Mouse (Mus musculus) heart, embryonic 12.5 days (tissue): ENCODE data around the gene Ifitm7. TPM values are rescaled to one million over a fixed set of nuclear protein-coding genes. Genes with fewer than 3 reads are reported as not detected.

ENCODE experiments used
- ATAC-seq: fragments of 200-750 bp; cut with Nextera tagmentation; 2 replicates; pipeline ENCODE4 v1.8.0; 2017; ENCODE audit warnings: moderate TSS enrichment, moderate library complexity; ENCODE audit not compliant: insufficient number of reproducible peaks, low FRiP score
- H3K27ac ChIP-seq: fragments of 300-500 bp; sonication (generic); 2 replicates; pipeline ENCODE4 v1.5.1; 2016; ENCODE audit warnings: mild to moderate bottlenecking, moderate library complexity; ENCODE audit not compliant: poor library complexity, severe bottlenecking
- H3K27me3 ChIP-seq: fragments of 300-500 bp; sonication (generic); replicated peaks from 2 replicates; pipeline ENCODE4 v1.6.1; 2016; ENCODE audit warnings: mild to moderate bottlenecking, moderate library complexity
- H3K36me3 ChIP-seq: fragments of 300-500 bp; sonication (generic); 2 replicates; pipeline ENCODE4 v1.6.1; 2016; ENCODE audit warnings: mild to moderate bottlenecking, moderate library complexity
- H3K4me1 ChIP-seq: fragments of 300-500 bp; sonication (generic); replicated peaks from 2 replicates; pipeline ENCODE4 v1.6.1; 2016; ENCODE audit warnings: mild to moderate bottlenecking
- H3K4me2 ChIP-seq: fragments of 300-500 bp; sonication (generic); 2 replicates; pipeline ENCODE4 v1.6.1; 2016; ENCODE audit warnings: mild to moderate bottlenecking, moderate library complexity
- H3K4me3 ChIP-seq: fragments of 300-500 bp; sonication (generic); 2 replicates; pipeline ENCODE4 v1.5.1; 2016; ENCODE audit warnings: mild to moderate bottlenecking
- H3K9ac ChIP-seq: fragments of 300-500 bp; sonication (generic); 2 replicates; pipeline ENCODE4 v1.6.1; 2016; ENCODE audit warnings: mild to moderate bottlenecking, moderate library complexity
- H3K9me3 ChIP-seq: fragments of 300-500 bp; sonication (generic); replicated peaks from 2 replicates; pipeline ENCODE4 v1.6.1; 2016; ENCODE audit warnings: mild to moderate bottlenecking, moderate library complexity
- WGBS: fragments of 180-500 bp; shearing (Covaris S2); methylation state at CpG from one replicate; pipeline ENCODE4 v1.1.7; 2016; 5-methylcytosine and 5-hydroxymethylcytosine counted together
- polyA plus RNA-seq: library from polyadenylated mRNA; unstranded; fragments of >200 nt; fragmentation: Nextera tagmentation; extraction: Ambion mirVana; gene quantifications from 2 replicates; pipeline ENCODE4 v1.2.1, GENCODE M21; 2016

Gene Ifitm7
- polyA plus RNA-seq, 1 experiment from 2014 or later, result 0.34 TPM

GRCm38 (mm10) chr16:13940139-13940846 lies 46.4 kb downstream of the Ifitm7 start:
- H3K4me1 ChIP-seq, result 0 out of 2 replicates have a peak, but pooled peaks cover 5% of the 10 kb centered on the region
- 5% methylated on average over 28 of the region's 28 CpGs for WGBS
- peak overlapping the region; percentile 79 for H3K4me3 ChIP-seq
- 0 out of 2 replicates have a peak, but pooled peaks cover 4% of the 10 kb centered on the region for H3K9me3 ChIP-seq
- peak overlapping the region; percentile 100 for H3K4me2 ChIP-seq
- no peak overlapping the region for H3K27ac ChIP-seq
- peak overlapping the region; percentile 78 for H3K9ac ChIP-seq
- peaks cover 30% of the 10 kb centered on the region for H3K27me3 ChIP-seq
- no peaks in the 10 kb centered on the region for H3K36me3 ChIP-seq
- ATAC-seq, result peak; percentile 61

Other genes starting within 250 kb of the Ifitm7 start
- 61.0 and 63.6 TPM in 2 replicates for gene Rrn3, start 206.2 kb downstream of the Ifitm7 start, polyA plus RNA-seq
- 144 and 145 TPM in 2 replicates for gene Ntan1, start 168.0 kb downstream of the Ifitm7 start, polyA plus RNA-seq
- 75.6 and 76.6 TPM in 2 replicates for gene Pdxdc1, start 83.8 kb downstream of the Ifitm7 start, polyA plus RNA-seq
- 2.5 and 3.0 TPM in 2 replicates for gene Mpv17l, start 83.7 kb downstream of the Ifitm7 start, polyA plus RNA-seq
- gene 2900011O08Rik, start 284 bp downstream of the Ifitm7 start, polyA plus RNA-seq, result 1.5 and 1.6 TPM in 2 replicates
- gene Nde1, start 176.4 kb upstream of the Ifitm7 start, polyA plus RNA-seq, result 77.5 and 80.1 TPM in 2 replicates
- gene Marf1, start 176.5 kb upstream of the Ifitm7 start, polyA plus RNA-seq, result 9.2 and 9.4 TPM in 2 replicates